Mouse (Mus musculus): ENCODE measurements at regions not wholly inside any gene's neighbourhood (a gene's known extent, or its start where the extent isn't known, plus 50 kb on each side); places are given as distances from the start of the nearest gene placed in this dataset.

DNA sequence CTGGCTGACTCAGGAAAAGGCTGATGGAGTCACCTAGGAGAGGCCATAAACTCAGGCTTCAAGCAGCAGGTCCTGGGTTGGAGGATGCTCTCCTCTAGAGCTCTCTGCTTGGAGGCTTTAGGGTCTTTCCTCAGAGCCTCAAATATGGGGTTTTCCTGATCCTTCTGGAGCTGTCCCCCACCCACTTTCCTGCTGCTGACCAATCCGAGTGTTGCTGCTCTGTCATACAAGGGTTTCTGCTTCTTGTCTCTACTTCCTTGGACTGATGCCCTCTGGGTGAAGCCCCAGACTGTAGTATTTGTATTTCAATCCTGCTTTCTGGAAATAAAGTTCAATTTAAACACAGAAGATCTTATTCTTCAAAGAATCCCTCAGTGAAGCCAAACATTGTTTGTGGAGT, 166.7 kb upstream of the Sall1 start:
- TF ChIP-seq TAL1 (IDR thresholded peaks at IDR 0.05; ENCODE audit: low read length) (no peak), GATA1 (IDR thresholded peaks at IDR 0.05; ENCODE audit: low read length) (no peak)

All from erythroblast, embryonic 14.5 days (primary cell).